7 mouse cellular contexts compared by ENCODE assay signal in the genomic region with DNA sequence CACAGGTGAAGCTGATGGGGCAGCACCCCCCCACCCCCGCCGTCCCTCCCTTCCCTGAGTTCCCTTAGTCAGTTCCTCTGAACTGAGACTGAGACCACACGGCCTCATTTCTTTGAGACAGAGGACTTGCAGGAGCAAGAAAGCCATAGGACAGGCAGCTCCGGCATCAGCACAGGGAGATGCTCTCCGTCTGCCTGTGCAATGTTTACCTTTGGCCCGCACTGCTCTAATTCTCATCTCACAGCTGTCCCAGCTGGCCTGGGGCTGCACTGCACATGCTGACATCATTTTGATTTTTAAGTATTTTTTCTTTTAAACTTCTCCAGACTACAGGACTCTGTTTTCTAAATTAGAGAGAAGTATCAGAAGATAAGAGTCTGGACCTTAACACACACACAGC. TPM values are rescaled to one million over a fixed set of nuclear protein-coding genes. Genes with fewer than 3 reads are reported as not detected.
DNase-seq lines count a peak whose midpoint lies in the region; ATAC-seq and TF ChIP-seq lines count a peak whose summit lies in the region.

No protein-coding gene starts in this region.

- DNase-seq in 3T3-L1 (ENCODE audit: low read depth, low spot score): peak; percentile 29
- no peak for DNase-seq in liver, embryonic 14.5 days (ENCODE audit: low read depth in 3 of 3, low spot score in 3 of 3)
- DNase-seq in T-cell, adult 2 months (ENCODE audit: low spot score): no peak
- no peak for DNase-seq in left cerebral cortex, adult 2 months (ENCODE audit: extremely low spot score in 1 of 2, low spot score in 2 of 2)
- no peak for DNase-seq in kidney, adult 2 months

- H3K27ac ChIP-seq in forebrain, embryonic 15.5 days (replicated peaks): no peak overlapping the region
- no peak overlapping the region; the same call in 1 of the 2 replicates for H3K27ac ChIP-seq in liver, embryonic 14.5 days
- no peak overlapping the region for H3K27ac ChIP-seq in left cerebral cortex, adult 2 months
- no peak overlapping the region for H3K27ac ChIP-seq in kidney, adult 2 months (ENCODE audit: insufficient read depth, low read depth, low read length)

- H3K79me2 ChIP-seq in C2C12 (ENCODE audit: control insufficient read depth, insufficient read depth): peaks cover 57% of the 10 kb centered on the region

- no peak for TF ChIP-seq POLR2A in kidney, adult 2 months (IDR thresholded peaks at IDR 0.05; ENCODE audit: low read depth, low read length)

- intact Hi-C loops in left cerebral cortex, adult 2 months (cut with DNase I): no loop called here

- 0 out of 2 replicates have a peak overlapping the region, but pooled peaks have one; percentile 0 for H3K9ac ChIP-seq in forebrain, embryonic 15.5 days (replicated peaks)
- peak overlapping the region; percentile 96 for H3K9ac ChIP-seq in liver, embryonic 14.5 days (replicated peaks)

- peak overlapping the region; percentile 89 for H3K4me2 ChIP-seq in forebrain, embryonic 15.5 days (replicated peaks)
- H3K4me2 ChIP-seq in liver, embryonic 14.5 days (ENCODE audit: low read depth): peak overlapping the region; percentile 97

- peaks cover 65% of the 10 kb centered on the region for H3K36me3 ChIP-seq in C2C12 (ENCODE audit: control insufficient read depth, insufficient read depth)
- H3K36me3 ChIP-seq in forebrain, embryonic 15.5 days: peaks cover 27% of the 10 kb centered on the region
- H3K36me3 ChIP-seq in liver, embryonic 14.5 days (replicated peaks; ENCODE audit: control insufficient read depth, insufficient read depth, low read depth): peaks cover 57% of the 10 kb centered on the region
- peaks cover 5% of the 10 kb centered on the region for H3K36me3 ChIP-seq in kidney, adult 2 months (ENCODE audit: control insufficient read depth, insufficient read depth, low read length)

- WGBS in forebrain, embryonic 15.5 days: 30% methylated on average over 6 of the region's 6 CpGs
- WGBS in liver, embryonic 14.5 days (ENCODE audit: insufficient replicate concordance): 22% methylated on average over 6 of the region's 6 CpGs
- WGBS in kidney, adult 2 months: 24% methylated on average over 6 of the region's 6 CpGs

- peak overlapping the region; percentile 85 for H3K4me3 ChIP-seq in C2C12 (ENCODE audit: insufficient read depth, poor library complexity, severe bottlenecking)
- H3K4me3 ChIP-seq in forebrain, embryonic 15.5 days: peak overlapping the region; percentile 58
- peak overlapping the region; percentile 73 to 84 for H3K4me3 ChIP-seq in liver, embryonic 14.5 days (ENCODE audit: insufficient read depth in 1 of 2, low read depth in 2 of 2, low read length in 2 of 2)
- no peak overlapping the region for H3K4me3 ChIP-seq in left cerebral cortex, adult 2 months
- no peak overlapping the region for H3K4me3 ChIP-seq in kidney, adult 2 months (ENCODE audit: insufficient read depth, low read depth, low read length)

- peak overlapping the region; percentile 8 for H3ac ChIP-seq in C2C12 (ENCODE audit: control insufficient read depth, insufficient read length, low read depth)

- no peaks in the 10 kb centered on the region for H3K27me3 ChIP-seq in C2C12 (ENCODE audit: control insufficient read depth, insufficient read depth, insufficient read length)
- H3K27me3 ChIP-seq in forebrain, embryonic 15.5 days: no peaks in the 10 kb centered on the region
- H3K27me3 ChIP-seq in liver, embryonic 14.5 days (ENCODE audit: control insufficient read depth, insufficient read depth, low read length): no peaks in the 10 kb centered on the region
- H3K27me3 ChIP-seq in kidney, adult 2 months (replicated peaks; ENCODE audit: control insufficient read depth, insufficient read depth, low read length): no peaks in the 10 kb centered on the region

- TF ChIP-seq CTCF in C2C12 (IDR thresholded peaks at IDR 0.05; ENCODE audit: control insufficient read depth, insufficient read depth, insufficient read length): no peak
- TF ChIP-seq CTCF in liver, embryonic 14.5 days (IDR thresholded peaks at IDR 0.05; ENCODE audit: low read depth): no peak
- TF ChIP-seq CTCF in left cerebral cortex, adult 2 months (IDR thresholded peaks at IDR 0.05): no peak
- no peak for TF ChIP-seq CTCF in kidney, adult 2 months (conservative IDR thresholded peaks at IDR 0.05; ENCODE audit: insufficient read depth, insufficient read length, low read depth, low read length)

- peaks cover 46% of the 10 kb centered on the region for H3K4me1 ChIP-seq in forebrain, embryonic 15.5 days
- peaks cover 24 to 25% of the 10 kb centered on the region in 2 experiments for H3K4me1 ChIP-seq in liver, embryonic 14.5 days (replicated peaks; ENCODE audit: control insufficient read depth in 2 of 2, insufficient read depth in 2 of 2, low read length in 1 of 2)
- H3K4me1 ChIP-seq in kidney, adult 2 months (ENCODE audit: control insufficient read depth, insufficient read depth, low read length): no peaks in the 10 kb centered on the region

- no peak for ATAC-seq in forebrain, embryonic 15.5 days (replicated peaks)
- no peak for ATAC-seq in liver, embryonic 14.5 days (ENCODE audit: insufficient read depth)

- H3K79me3 ChIP-seq in C2C12 (ENCODE audit: low read depth): peaks cover 52% of the 10 kb centered on the region

- no peak for TF ChIP-seq EP300 in liver, embryonic 14.5 days (IDR thresholded peaks at IDR 0.05; ENCODE audit: low read depth)

- H3K9me3 ChIP-seq in forebrain, embryonic 15.5 days: no peaks in the 10 kb centered on the region
- no peaks in the 10 kb centered on the region for H3K9me3 ChIP-seq in liver, embryonic 14.5 days (ENCODE audit: control insufficient read depth, low read length)

TF ChIP-seq in C2C12, 6 proteins besides CTCF, POLR2A, EP300 and RAD21:
- TF ChIP-seq CEBPB (IDR thresholded peaks at IDR 0.05; ENCODE audit: low read depth) (no peak), MAX (IDR thresholded peaks at IDR 0.05) (no peak), USF1 (IDR thresholded peaks at IDR 0.05; ENCODE audit: low read depth) (no peak), FOSL1 (IDR thresholded peaks at IDR 0.05; ENCODE audit: insufficient read depth, low read length, poor library complexity, severe bottlenecking) (no peak), MYOD1 (IDR thresholded peaks at IDR 0.05; ENCODE audit: control insufficient read depth, insufficient read length, low read depth) (no peak), MYOG (IDR thresholded peaks at IDR 0.05; ENCODE audit: control insufficient read depth, extremely low read depth, insufficient read length) (no peak)

RNA-seq across cellular contexts. Expression of a gene that starts 2.5 kb away (rescaled TPM):
- polyA plus RNA-seq in C2C12 (2012; fragmentation: generic; extraction: Trizol): 19.9 TPM
- polyA plus RNA-seq in forebrain, embryonic 15.5 days (2015; fragmentation: Nextera tagmentation; extraction: Ambion mirVana): 36.2 and 39.2 TPM in 2 replicates
- polyA plus RNA-seq in liver, embryonic 14.5 days (2012; rRNA removed): 22.7 and 40.2 TPM in 2 replicates
- polyA plus RNA-seq in liver, embryonic 14.5 days (2014; fragmentation: Nextera tagmentation; extraction: Ambion mirVana): 90.4 and 94.5 TPM in 2 replicates
- total RNA-seq in left cerebral cortex, adult 2 months (2021): 1 to 10 TPM; 1.3 to 1.7 TPM
- polyA plus RNA-seq in kidney, adult 2 months (2012; rRNA removed): 0.64 and 1.1 TPM in 2 replicates

RNA-seq across cellular contexts. Expression of a gene that starts 20.8 kb away (rescaled TPM):
- polyA plus RNA-seq in C2C12 (2012; fragmentation: generic; extraction: Trizol): 2.9 TPM
- polyA plus RNA-seq in forebrain, embryonic 15.5 days (2015; fragmentation: Nextera tagmentation; extraction: Ambion mirVana): 11.4 and 12.7 TPM in 2 replicates
- polyA plus RNA-seq in liver, embryonic 14.5 days (2012; rRNA removed): 1.1 and 2.6 TPM in 2 replicates
- polyA plus RNA-seq in liver, embryonic 14.5 days (2014; fragmentation: Nextera tagmentation; extraction: Ambion mirVana): 5.3 and 7.2 TPM in 2 replicates
- 10 to 100 TPM in 1 of 2 experiments, 1 to 10 TPM in 1; 8.2 to 10.0 TPM for total RNA-seq in left cerebral cortex, adult 2 months (2021)
- polyA plus RNA-seq in kidney, adult 2 months (2012; rRNA removed): 1.7 and 2.4 TPM in 2 replicates

Comparison
In these comparisons a context has a peak if more than half of its experiments do, and no peak if none do; other contexts are left out.
1. H3K4me3 ChIP-seq: peak in C2C12 (single experiment), forebrain, embryonic 15.5 days (single experiment) and liver, embryonic 14.5 days (2 of 2); none in left cerebral cortex, adult 2 months (single experiment) and kidney, adult 2 months (single experiment).
2. RNA of a gene that starts 2.5 kb away (polyA plus RNA-seq): 22.7 to 94.5 TPM in liver, embryonic 14.5 days, 36.2 to 39.2 TPM in forebrain, embryonic 15.5 days and 19.9 TPM in C2C12 (single experiment); 0.64 to 1.1 TPM in kidney, adult 2 months; every median in the first group is over 10 times any median in the second.